Mouse (Mus musculus) liver, postnatal 0 days (tissue): Measurements from ENCODE around the gene Agbl1.

ENCODE experiments used
- CTCF ChIP-seq: sonication (generic); IDR thresholded peaks from 2 replicates; pipeline ENCODE4 v1.5.1; 2016; ENCODE audit warnings: antibody characterized with exemption, low read depth
- EP300 ChIP-seq: IDR thresholded peaks from 2 replicates; pipeline ENCODE4 v1.6.1; 2016; ENCODE audit warnings: antibody characterized with exemption, low read depth, mild to moderate bottlenecking

GRCm38 (mm10) chr7:76594566-76595079, 364.9 kb downstream of the Agbl1 start:
- TF ChIP-seq CTCF (no peak), EP300 (no peak)
